Mouse (Mus musculus) left cerebral cortex, postnatal 4 days (tissue): ENCODE measurements around the gene Akt3. TPM values are rescaled to one million over a fixed set of nuclear protein-coding genes. Genes with fewer than 3 reads are reported as not detected.

ENCODE experiments used
- DNase-seq: peaks from one replicate; pipeline ENCODE4 v3.0.0-alpha.2; 2022
- intact Hi-C: fragments of 180-260 bp; cut with DNase I; formaldehyde crosslinking; loops from one replicate; pipeline ENCODE4 v1.15.1; 2025
- total RNA-seq, 2 experiments: library from RNA; stranded (reverse); gene quantifications; 2 replicates each; pipeline ENCODE4 v1.2.3; 2021

Akt3 gene
- total RNA-seq, 2 experiments from 2014 or later, result 306 to 351 TPM

DNA sequence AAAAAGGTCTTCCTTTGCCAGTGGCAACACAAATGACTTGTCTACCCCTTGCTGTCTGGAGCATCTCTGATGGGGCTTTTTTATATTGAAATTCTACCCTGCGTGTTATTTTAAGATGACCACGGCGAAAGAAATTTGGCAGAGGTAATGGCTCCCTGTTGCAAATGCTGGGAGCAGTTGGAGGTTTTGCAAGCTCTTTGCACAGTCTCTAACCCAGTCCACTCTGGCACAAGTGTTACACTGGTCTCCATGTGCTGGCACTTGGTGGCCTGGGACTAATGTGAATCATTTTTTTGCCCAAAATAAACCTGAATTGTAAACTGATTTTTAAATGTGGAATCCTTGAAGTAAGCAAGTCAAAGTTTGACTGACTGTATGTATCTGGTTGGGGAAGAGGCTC is 244.2 kb downstream of the Akt3 start:
- DNase-seq, result no peak
- intact Hi-C loops, result no loop called here

DNA sequence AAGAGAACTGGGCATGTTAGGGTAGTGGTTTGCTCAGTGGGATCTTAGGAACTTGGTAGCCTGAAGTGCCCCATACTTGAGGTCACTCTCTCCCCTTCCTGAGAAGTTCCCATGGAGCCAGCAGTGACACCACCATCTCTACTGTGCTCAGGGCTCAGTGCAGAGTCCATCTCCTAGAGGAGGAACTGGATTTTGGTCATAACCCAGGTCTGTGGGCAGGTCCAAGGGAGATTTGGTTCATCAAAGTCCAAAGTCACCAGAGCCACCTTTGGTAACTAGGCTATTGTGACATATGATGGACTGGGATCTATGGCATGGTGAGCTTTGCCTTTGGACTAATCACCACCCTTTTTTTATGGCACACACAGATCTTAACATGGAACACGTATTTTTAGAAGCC is 244.7 kb downstream of the Akt3 start:
- DNase-seq, result no peak
- intact Hi-C loops, result no loop called here

DNA sequence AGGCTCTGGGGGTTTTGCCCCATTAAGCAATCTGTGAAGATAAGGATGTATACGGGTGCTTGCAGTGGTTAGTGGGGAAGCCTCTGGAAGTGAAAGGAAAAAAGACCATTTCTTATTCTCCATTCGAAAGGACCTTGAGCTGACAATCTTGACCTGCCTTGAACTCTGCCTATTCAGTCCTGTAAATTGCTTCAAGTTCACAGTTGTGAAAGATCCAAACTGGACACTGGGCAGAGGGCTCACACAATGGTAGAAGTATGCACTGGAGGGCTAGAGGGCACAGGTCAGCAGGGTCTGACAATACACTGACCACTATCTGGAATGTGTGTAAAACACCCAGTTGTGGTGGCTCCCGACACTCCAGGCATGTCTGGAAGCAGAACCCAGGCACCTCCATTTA is 245.2 kb downstream of the Akt3 start:
- intact Hi-C loops, result no loop called here
- no peak for DNase-seq

DNA sequence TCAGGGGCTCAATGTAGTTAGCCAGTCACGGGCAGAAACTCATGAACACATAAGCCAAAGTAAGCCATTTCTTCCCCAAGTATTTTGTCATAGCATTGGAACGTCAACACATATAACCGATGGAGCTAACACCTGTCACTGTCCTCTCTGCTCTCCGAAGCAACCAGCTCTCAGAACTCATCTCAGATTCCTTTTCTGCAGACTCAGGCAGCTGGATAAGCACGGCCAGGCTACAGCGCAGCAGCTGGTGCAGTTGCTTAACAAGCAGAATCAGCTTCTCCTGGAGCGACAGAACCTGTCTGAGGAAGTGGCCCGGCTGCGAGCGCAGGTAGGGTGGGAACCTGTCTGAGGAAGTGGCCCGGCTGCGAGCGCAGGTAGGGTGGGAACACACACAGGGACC is 246.3 kb downstream of the Akt3 start:
- DNase-seq, result no peak
- intact Hi-C loops, result no loop called here

DNA sequence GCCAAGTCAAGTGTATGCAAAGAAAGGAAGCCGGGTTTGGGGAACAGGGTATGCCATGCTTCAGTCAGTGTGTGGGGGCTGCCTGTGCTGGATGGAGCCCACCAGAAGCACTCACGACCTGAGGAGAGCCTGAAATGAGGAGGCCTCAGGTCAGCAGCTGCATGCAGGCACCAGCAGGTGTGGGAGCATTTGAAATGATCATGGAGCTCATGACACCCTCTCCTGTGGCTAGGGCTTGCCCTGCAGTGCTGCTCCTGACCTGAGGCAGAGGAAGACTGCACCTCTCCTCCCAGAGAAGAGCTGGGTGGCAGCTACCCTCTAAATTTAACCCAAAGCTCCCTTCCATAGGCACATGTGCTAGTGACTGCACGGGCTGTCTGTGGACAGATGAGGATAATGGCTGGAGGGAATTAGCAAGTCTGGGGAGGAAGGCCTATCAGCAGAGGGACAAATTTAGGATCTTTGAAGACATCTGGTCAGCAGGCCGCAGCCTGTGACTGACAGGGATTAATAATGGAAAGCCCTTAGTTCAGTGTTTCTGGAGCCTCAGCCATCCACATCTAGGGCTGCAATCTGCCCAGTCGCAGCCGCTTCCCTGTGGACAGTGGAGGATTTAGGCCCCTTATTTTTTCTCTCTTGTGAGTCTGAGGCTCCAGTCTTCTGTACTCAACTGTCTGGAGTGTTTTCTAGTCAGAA is 247.2 kb downstream of the Akt3 start:
- no peak for DNase-seq
- intact Hi-C loops, result no loop called here

DNA sequence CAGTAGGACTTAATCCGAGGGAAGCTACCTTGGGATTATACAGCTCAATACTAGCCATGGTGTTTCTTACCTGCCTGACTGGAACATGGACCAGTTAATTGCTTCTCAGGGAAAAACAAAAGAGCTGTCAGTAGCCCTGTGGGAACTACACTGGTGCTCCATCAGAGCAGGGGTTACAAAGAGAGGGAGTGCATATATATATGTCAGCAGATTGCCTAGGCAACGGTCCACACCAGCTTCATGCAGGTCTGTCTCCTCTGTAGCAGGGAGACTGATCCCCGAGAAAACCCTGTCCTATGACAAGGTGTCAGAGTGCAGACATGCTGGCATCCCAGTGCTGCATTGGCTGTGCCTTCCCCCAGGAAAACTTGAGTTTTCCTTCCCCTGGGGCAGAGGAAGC is 248.0 kb downstream of the Akt3 start:
- intact Hi-C loops, result no loop called here
- no peak for DNase-seq

DNA sequence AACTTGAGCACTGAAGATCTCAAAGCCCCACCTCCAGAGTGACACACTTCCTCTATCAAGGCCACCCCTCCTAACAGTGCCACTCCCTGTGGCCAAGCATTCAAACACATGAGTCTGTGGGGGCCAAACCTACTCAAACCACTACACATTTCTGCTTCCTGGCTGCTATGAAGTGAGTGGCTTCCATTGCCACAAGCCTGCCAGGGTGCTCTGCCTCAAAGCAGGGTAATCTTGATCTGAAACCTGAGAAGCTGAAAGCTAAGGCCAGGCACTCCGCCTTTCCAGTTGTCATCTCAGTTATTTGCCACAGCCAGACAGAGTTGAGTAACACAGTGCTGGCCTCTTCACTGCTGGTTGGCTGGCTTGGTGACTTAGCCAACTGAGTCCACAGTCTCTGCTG is 249.2 kb downstream of the Akt3 start:
- DNase-seq, result no peak
- intact Hi-C loops, result no loop called here

DNA sequence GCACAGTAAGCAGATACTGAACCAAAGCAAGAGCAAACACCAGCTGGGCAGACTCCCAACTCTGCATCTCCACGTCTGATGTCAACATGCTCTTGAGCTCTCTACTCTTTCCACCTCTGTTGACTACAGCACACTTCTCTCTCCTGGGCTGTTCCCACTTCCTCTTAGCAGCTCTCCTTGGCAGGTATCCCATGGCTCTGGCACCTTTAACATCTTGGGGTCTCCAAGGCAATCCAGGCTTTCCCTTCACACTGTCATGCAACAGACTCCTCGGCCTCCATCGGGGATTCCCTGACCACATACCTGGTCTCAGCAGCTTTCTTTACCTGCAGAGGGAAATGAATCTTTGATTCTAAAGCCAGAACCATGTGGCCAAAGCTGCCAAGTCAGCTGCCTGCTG is 250.6 kb downstream of the Akt3 start:
- intact Hi-C loops, result no loop called here
- DNase-seq, result no peak

DNA sequence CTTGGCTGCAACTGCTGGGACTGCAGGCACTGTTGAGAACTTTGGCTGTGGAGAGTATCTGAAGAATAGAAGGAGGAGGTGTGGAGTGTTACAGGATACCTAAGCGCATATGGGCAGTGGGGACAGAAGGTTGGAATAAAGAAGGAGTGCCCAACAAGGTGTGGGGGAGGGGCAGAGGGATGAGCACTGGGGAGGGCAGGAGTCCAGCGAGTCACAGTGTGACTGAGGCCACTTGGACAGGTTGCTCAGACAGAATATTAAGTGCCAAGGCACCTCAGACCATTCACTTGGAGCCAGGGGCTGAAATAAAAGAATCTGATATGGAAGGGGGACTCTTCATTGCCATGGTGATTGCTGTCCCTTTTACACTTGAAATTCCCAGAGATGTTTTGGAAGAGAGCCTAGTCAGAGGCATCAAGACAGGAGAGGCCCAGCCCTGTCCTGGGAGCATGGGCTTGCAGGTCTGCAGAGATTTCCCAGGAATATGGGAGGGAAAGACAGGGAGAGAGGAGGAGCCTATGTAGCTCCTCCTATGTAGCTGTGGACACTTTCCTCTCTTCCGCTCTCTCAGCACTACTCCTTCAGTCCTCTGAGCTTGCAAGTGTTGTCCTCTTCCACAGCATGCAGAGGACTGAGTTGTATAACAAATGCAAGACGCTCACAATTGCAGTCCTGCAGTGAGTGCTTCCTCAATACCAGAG is 253.8 kb downstream of the Akt3 start:
- no peak for DNase-seq
- intact Hi-C loops, result no loop called here

DNA sequence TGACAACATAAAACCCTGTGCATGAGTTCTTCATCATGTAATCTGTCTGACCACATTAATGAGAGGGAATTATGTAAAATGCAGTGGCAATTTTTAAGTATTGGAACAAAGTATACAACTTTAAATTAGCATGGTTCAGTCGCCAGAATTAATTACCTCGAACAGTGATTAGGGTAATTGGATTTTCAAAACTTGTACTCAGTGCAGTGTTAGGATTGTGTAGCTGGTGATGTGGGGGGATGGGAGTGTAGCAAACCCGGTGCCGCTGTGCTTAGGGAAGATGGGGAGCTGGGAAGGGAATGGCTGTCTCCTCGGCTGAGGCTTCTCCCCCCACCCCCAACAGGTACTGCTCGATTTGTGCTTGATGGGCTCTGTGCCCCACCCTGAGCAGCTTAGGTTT is 255.1 kb downstream of the Akt3 start:
- intact Hi-C loops, result no loop called here
- no peak for DNase-seq

DNA sequence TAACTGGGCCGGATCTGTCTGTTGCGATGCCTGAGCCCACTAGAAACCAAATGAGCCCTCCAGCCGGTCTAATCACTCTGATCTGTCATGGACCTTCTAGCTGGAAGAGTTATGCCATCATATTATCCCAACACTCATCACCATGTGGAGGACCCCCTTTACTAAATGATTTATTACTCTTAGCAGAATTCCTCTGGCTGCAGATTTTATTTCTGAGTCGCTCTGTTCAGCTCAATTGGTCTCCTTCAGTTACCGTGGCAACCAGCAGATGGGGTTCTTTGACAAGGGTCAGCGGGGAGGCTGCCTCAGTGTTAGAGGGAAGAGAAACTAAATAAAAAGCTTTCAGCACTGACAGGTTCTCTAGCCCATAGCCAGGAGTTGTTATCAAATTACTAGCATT is 259.0 kb downstream of the Akt3 start:
- intact Hi-C loops, result loop anchor here (10.0 kb wide), 1 partner anchor 64 kb away; no protein-coding TSS in a partner anchor
- DNase-seq, result peak; percentile 80

DNA sequence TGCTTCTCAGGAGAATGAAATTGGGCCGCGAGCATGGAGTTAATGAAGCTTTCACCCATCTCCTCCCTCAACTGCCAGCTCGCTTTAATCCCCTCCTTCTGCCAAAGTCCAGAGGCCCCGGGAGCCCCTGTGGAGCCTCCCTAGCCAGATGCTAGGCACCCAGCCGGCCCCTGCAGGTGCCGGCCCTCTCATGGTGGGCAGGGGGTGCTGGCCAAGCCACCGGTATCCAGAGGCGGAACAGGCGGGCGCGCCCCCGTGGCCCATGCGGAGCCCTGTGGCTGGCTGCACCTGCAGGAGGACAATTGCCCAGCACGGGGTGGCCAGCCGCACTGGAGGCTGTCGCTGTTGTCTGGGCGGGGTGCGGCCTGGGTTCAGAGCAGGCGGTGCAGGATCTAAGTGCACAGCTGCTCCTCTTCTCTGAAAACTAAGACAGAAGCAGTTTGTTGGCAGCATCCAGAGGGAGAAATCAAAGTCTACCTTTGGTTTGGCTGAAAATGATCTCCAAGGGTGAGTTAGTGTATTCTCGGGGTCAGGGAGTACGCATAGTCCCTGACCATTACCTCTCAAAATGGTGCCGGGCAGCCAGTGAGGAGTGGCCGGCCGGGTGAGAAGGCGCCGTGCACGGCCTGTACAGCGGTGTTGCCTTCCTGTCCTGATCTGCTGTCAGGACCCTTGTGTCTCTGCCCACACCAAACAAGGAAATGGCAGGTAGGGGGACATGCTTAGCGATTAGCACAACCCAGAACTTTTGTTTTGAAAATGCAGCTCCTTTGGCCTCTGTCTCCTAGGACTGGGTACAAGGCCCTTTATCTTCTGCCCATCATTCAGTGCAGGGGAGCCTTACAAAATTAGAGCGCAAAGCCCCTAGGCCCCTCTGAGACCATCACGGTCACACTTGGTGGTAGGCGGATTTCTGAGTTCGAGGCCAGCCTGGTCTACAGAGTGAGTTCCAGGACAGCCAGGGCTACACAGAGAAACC is 260.0 kb downstream of the Akt3 start:
- intact Hi-C loops, result loop anchor here (10.0 kb wide), 1 partner anchor 63 kb away; no protein-coding TSS in a partner anchor
- peak; percentile 81 for DNase-seq

DNA sequence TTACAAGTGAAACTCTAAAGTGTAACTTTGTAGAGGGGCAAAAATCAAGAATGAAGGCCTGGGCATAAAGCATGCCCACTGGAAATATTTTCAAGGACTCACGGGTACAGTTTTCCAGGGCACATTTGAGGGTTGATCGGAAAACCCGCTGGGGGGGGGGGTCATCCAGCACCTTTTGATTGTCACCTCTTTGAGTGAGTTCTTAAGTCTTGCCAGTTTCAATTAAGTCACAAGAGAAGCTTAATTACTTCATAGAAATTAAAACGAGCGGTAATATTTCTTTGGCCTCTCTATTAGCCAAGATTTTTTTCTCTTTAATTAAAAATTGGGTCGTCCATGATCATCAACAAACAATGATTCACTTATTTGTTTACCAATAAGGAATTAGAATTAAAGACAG is 260.7 kb downstream of the Akt3 start:
- intact Hi-C loops, result loop anchor here (10.0 kb wide), 1 partner anchor 62 kb away; no protein-coding TSS in a partner anchor
- no peak for DNase-seq

DNA sequence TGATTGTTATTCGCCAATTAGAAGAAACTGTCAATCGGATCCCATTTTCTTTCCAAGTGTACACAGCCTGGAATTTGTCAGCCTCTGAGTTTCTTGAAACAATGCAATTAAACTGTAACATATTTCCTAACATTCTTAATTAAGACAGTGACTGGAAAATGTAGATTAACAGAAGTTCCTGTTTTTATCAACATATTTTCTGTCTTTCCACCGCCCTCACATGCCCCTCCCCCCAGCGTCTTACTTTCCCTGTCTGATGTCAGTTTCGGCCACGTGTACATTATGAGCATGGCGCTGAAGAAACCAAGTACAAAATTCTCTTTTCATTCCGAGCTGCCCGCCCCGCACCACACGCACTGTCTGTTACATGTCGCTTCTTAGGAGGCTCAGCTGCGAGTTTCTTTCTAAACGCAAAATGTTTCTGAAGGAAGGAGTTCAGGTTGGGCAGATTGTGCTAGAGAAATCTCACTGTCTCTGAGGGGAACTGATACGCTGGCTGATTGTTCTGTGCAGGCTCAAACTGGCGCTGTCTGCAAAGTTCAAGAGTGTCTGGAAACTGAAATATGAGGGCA is 261.3 kb downstream of the Akt3 start:
- intact Hi-C loops, result loop anchor here (10.0 kb wide), 1 partner anchor 62 kb away; no protein-coding TSS in a partner anchor
- peak; percentile 75 for DNase-seq

DNA sequence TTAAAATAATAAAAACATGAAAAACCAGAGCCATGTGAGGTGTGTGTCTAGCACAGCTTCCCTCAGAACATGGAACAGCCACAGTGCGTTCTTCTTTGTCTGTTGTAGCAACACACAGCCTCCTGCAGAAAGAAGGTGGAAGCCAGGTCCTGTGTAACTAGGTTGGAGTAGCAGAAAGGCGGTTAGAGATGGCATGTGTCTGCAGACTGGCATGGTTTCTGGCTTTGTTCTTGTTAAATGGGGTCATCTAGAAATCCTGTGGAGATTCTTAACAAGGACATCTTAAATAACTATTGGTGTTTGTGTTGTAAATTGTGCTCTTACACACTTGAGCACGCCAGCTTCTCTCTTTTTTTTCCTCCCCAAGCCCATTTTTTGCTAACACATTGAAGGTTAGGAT is 261.8 kb downstream of the Akt3 start:
- no peak for DNase-seq
- intact Hi-C loops, result loop anchor here (10.0 kb wide), 1 partner anchor 61 kb away; no protein-coding TSS in a partner anchor

DNA sequence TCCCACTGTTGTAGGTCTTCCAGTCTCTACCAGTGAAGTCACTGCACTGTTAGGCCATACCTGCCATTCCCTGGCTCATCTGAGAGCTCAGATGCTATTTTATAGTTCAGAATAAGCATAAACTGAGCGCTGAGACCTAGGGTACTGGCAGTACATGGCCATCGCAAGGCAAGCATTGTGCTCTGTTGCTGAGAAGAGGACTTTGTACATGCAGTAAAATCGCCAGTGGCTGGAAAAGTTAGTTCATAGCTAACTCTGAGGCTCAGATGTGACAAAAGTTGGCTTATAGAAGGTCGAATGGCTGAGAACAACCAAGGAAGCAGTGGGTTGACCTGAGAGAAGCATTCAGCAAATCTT is 262.6 kb downstream of the Akt3 start:
- intact Hi-C loops, result loop anchor here (10.0 kb wide), 1 partner anchor 61 kb away; no protein-coding TSS in a partner anchor
- DNase-seq, result no peak

DNA sequence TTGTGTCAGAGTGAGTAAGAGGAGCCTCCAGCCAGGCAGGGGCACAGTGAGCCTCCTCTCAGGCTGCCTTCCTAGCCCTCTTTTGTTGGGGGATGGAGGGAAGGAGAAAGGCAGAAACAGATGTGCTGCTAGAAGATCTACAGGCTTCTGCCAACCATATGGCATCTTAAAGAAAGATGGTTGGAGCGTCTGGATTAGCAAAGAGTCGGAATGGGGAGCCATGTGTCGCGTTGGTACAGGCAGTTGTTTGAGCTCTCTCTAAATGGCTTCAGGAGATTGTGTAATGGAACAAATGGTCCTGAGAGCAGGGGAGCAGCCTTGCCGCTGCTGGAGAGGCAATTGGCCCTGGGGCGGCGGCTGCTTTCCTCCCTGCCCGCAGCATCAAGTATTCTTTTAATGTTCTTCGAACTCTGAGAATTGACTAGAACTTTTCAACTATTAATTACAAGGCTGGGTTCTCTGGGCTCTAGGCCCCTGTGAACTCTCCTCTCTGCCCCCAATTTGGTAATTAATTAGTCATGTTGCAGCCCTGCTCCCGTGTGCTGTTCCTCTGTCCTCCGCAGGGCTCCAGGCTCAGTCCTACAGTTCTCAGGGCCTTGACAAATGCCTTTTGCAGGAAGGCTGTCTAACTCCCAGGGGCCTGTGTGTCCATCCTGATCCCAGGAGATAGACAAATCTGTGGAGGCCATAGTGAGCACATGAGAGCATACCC is 263.1 kb downstream of the Akt3 start:
- DNase-seq, result peak; percentile 57
- intact Hi-C loops, result loop anchor here (10.0 kb wide), 1 partner anchor 60 kb away; no protein-coding TSS in a partner anchor

DNA sequence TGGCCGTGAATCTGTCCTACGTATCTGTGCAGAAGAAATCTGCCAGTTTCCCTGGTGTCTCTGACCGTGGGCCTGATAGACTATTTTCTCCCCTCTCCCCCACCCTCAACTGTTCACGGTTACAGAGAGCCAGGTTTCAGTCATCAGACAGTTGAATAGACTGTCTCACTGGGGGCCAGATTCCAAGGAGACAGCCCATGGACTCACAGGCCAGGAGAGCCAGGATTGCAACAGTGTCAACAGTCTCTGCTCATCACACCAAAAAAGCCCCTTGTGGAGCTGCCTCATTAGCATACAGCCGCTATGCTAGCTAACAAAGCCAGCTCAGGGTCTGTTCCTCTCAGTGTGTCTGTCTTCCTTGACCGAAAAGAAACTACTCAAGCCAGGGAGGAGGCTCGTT is 263.9 kb downstream of the Akt3 start:
- intact Hi-C loops, result loop anchor here (10.0 kb wide), 1 partner anchor 59 kb away; no protein-coding TSS in a partner anchor
- DNase-seq, result peak; percentile 78

DNA sequence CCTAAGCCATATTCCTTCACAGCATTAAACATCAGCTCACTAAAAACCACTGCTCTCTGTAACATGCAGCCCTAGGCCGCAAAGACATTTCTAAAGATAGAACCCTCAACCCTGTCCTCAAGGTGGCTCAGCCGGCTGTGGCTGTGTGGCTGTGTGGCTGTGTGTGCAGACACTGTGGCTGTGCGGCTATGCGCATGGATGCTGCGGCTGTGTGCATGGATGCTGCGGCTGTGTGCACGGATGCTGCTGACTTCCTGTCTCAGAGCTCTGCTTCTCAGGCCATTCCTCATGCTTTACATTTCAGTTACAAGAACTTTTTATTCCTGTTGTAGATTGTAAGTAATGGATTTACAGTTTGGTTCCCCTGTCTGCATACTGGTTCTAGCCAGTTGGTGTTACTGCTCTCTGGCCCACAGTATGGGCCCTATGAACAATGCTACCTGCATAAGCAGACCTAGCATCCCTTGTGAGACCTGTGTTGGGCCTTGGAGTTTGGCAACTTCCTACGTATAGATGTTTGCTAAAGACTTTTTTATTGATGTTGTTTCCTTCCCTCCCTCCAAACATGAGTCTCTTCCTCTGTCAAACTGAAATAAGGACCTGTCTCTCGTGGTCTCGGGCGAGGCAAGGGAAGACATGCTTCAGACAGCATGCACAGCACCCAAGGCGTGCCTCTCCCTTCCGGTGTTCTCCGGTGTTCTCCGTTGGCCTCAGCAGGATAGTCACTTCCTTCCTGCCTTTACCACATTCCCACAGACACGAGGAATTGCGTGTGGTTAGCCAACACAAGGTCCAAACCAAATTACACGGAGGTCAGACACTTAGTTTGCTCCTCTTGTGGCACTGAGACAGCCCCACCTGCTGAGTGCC is 264.6 kb downstream of the Akt3 start:
- no peak for DNase-seq
- intact Hi-C loops, result loop anchor here (10.0 kb wide), 1 partner anchor 59 kb away; no protein-coding TSS in a partner anchor
